Mouse (Mus musculus) kidney, postnatal 0 days (tissue): ENCODE measurements around the gene Catsper1. TPM values are rescaled to one million over a fixed set of nuclear protein-coding genes. Genes with fewer than 3 reads are reported as not detected.

Experiments
- ATAC-seq: fragments of 200-750 bp; cut with Nextera tagmentation; replicated peaks from 2 replicates; pipeline ENCODE4 v1.8.0; 2017; ENCODE audit warnings: low read depth, moderate number of reproducible peaks, moderate TSS enrichment, moderate library complexity; ENCODE audit not compliant: low FRiP score
- DNase-seq: peaks from one replicate; pipeline ENCODE4 v3.0.0-alpha.2; 2016; ENCODE audit warnings: low spot score
- H3K27ac ChIP-seq: fragments of 300-500 bp; sonication (generic); 2 replicates; pipeline ENCODE4 v1.5.1; 2014; ENCODE audit warnings: mild to moderate bottlenecking
- H3K27me3 ChIP-seq: fragments of 300-500 bp; sonication (generic); 2 replicates; pipeline ENCODE4 v1.6.1; 2014; ENCODE audit warnings: low read length, mixed read lengths; ENCODE audit not compliant: insufficient read depth
- H3K36me3 ChIP-seq: fragments of 300-500 bp; sonication (generic); 2 replicates; pipeline ENCODE4 v1.6.1; 2014; ENCODE audit warnings: low read length, mixed read lengths; ENCODE audit not compliant: insufficient read depth
- H3K4me1 ChIP-seq: fragments of 300-500 bp; sonication (generic); replicated peaks from 2 replicates; pipeline ENCODE4 v1.6.1; 2014; ENCODE audit warnings: antibody characterized with exemption, low read length, mixed read lengths; ENCODE audit not compliant: insufficient read depth
- H3K4me2 ChIP-seq: fragments of 300-500 bp; sonication (generic); 2 replicates; pipeline ENCODE4 v1.6.1; 2014; ENCODE audit warnings: mild to moderate bottlenecking, low read length, moderate library complexity, mixed read lengths
- H3K4me3 ChIP-seq: fragments of 300-500 bp; sonication (generic); replicated peaks from 2 replicates; pipeline ENCODE4 v1.5.1; 2014; ENCODE audit warnings: low read depth, low read length
- H3K9ac ChIP-seq: fragments of 300-500 bp; sonication (generic); 2 replicates; pipeline ENCODE4 v1.6.1; 2014; ENCODE audit warnings: low read depth, low read length
- H3K9me3 ChIP-seq: fragments of 300-500 bp; sonication (generic); replicated peaks from 2 replicates; pipeline ENCODE4 v1.6.1; 2016; ENCODE audit warnings: low read length, inconsistent platforms, mixed read lengths
- CTCF ChIP-seq: IDR thresholded peaks from 2 replicates; pipeline ENCODE4 v1.5.1; 2016; ENCODE audit warnings: antibody characterized with exemption, low read depth, mild to moderate bottlenecking, moderate library complexity
- WGBS: fragments of 180-500 bp; shearing (Covaris S2); extraction: QIAGEN DNeasy Blood & Tissue Kit; methylation state at CpG from one replicate; pipeline ENCODE4 v1.1.7; 2014; 5-methylcytosine and 5-hydroxymethylcytosine counted together
- polyA plus RNA-seq: library from polyadenylated mRNA; unstranded; fragments of >200 nt; fragmentation: Nextera tagmentation; extraction: Ambion mirVana; gene quantifications from 2 replicates; pipeline ENCODE4 v1.2.1, GENCODE M21; 2015

Gene Catsper1
- polyA plus RNA-seq, 1 experiment from 2014 or later, result not detected

- H3K27ac ChIP-seq, result no peak overlapping the region
- no peak overlapping the region for H3K9ac ChIP-seq
- peaks cover 41% of the 10 kb centered on the region for H3K36me3 ChIP-seq
- DNase-seq, result no peak
- WGBS, result 86% methylated on average over 4 of the region's 4 CpGs
- TF ChIP-seq CTCF, result no peak
- no peaks in the 10 kb centered on the region for H3K27me3 ChIP-seq
- no peak overlapping the region for H3K4me2 ChIP-seq
- H3K4me1 ChIP-seq, result no peaks in the 10 kb centered on the region
- ATAC-seq, result no peak
- no peaks in the 10 kb centered on the region for H3K9me3 ChIP-seq
- no peak overlapping the region for H3K4me3 ChIP-seq
Measured at GRCm38 (mm10) chr19:5374177-5374576, 38.6 kb downstream of the Catsper1 start.

- no peaks in the 10 kb centered on the region for H3K27me3 ChIP-seq
- ATAC-seq, result no peak
- no peak overlapping the region for H3K4me2 ChIP-seq
- TF ChIP-seq CTCF, result no peak
- H3K9ac ChIP-seq, result no peak overlapping the region
- H3K36me3 ChIP-seq, result peaks cover 42% of the 10 kb centered on the region
- no peak overlapping the region for H3K4me3 ChIP-seq
- H3K9me3 ChIP-seq, result no peaks in the 10 kb centered on the region
- WGBS, result 69% methylated on average over 4 of the region's 4 CpGs
- H3K4me1 ChIP-seq, result no peaks in the 10 kb centered on the region
- H3K27ac ChIP-seq, result no peak overlapping the region
- no peak for DNase-seq
Measured at GRCm38 (mm10) chr19:5374748-5375147, 39.2 kb downstream of the Catsper1 start.

- Histone ChIP-seq H3K27ac (no peak overlapping the region), H3K36me3 (peaks cover 48% of the 10 kb centered on the region)
- 86% methylated on average over 1 of the region's 1 CpGs for WGBS
Measured at GRCm38 (mm10) chr19:5377446-5377845, 41.9 kb downstream of the Catsper1 start.

GRCm38 (mm10) chr19:5383326-5383725, 47.8 kb downstream of the Catsper1 start:
- H3K27me3 ChIP-seq, result no peaks in the 10 kb centered on the region
- no peak overlapping the region for H3K4me2 ChIP-seq
- no peak for ATAC-seq
- H3K9me3 ChIP-seq, result no peaks in the 10 kb centered on the region
- 0 out of 2 replicates have a peak, but pooled peaks cover 4% of the 10 kb centered on the region for H3K4me1 ChIP-seq
- H3K27ac ChIP-seq, result no peak overlapping the region
- WGBS, result 95% methylated on average over 12 of the region's 12 CpGs
- H3K4me3 ChIP-seq, result no peak overlapping the region
- H3K36me3 ChIP-seq, result peaks cover 72% of the 10 kb centered on the region
- no peak for DNase-seq
- TF ChIP-seq CTCF, result no peak
- H3K9ac ChIP-seq, result no peak overlapping the region

More at GRCm38 (mm10) chr19:5377446-5377845, 41.9 kb downstream of the Catsper1 start:
- ATAC-seq, result no peak
- Histone ChIP-seq H3K27me3 (no peaks in the 10 kb centered on the region), H3K9me3 (no peaks in the 10 kb centered on the region), H3K4me3 (no peak overlapping the region), H3K4me2 (no peak overlapping the region), H3K4me1 (no peaks in the 10 kb centered on the region), H3K9ac (no peak overlapping the region)
- TF ChIP-seq CTCF, result no peak
- no peak for DNase-seq

- H3K9ac ChIP-seq, result no peak overlapping the region
- no peaks in the 10 kb centered on the region for H3K27me3 ChIP-seq
- ATAC-seq (no peak), DNase-seq (no peak)
- no peak overlapping the region for H3K27ac ChIP-seq
- H3K4me2 ChIP-seq, result no peak overlapping the region
- H3K4me1 ChIP-seq, result 0 out of 2 replicates have a peak, but pooled peaks cover 4% of the 10 kb centered on the region
- TF ChIP-seq CTCF, result no peak
- H3K9me3 ChIP-seq, result no peaks in the 10 kb centered on the region
- peaks cover 60% of the 10 kb centered on the region for H3K36me3 ChIP-seq
- WGBS, result 90% methylated on average over 8 of the region's 8 CpGs
- H3K4me3 ChIP-seq, result no peak overlapping the region
Measured at GRCm38 (mm10) chr19:5384715-5385114, 49.2 kb downstream of the Catsper1 start.

GRCm38 (mm10) chr19:5388011-5388441, 52.5 kb downstream of the Catsper1 start:
- Histone ChIP-seq H3K9me3 (no peaks in the 10 kb centered on the region), H3K4me2 (peak overlapping the region; percentile 62), H3K36me3 (peaks cover 27% of the 10 kb centered on the region), H3K4me1 (peaks cover 7% of the 10 kb centered on the region; the same call in 1 of the 2 replicates), H3K27me3 (no peaks in the 10 kb centered on the region), H3K9ac (peak overlapping the region; percentile 98), H3K27ac (peak overlapping the region; percentile 90), H3K4me3 (peak overlapping the region; percentile 94)
- DNase-seq (peak; percentile 25), ATAC-seq (peak; percentile 65)
- no peak for TF ChIP-seq CTCF
- under 1% methylated on average over 42 of the region's 43 CpGs for WGBS
